Mouse (Mus musculus): Measurements from ENCODE around the gene Npc1l1.
A peak's percentile ranks its signal among the peaks of the same experiment; 100 is the strongest.

Npc1l1 gene

DNA sequence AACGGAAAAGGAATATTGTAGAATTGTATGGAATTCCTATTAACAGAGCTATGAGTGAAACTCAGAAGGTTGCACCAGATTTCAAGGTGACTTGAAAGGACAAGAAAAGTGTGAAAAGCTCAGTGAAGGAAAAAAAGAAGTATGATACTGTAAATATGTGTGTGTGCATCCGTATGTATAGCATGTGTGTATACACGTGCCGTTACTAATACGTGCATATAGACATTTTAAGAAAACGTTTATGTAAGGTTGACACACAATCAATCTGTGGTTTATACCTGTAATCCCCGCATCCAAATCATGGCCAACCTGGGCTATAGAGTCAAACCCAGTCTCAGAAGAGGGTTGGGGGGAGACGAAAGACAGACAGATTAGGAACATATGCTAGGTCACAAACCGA lies 29.4 kb downstream of the Npc1l1 start:
- DNase-seq, result no peak

DNA sequence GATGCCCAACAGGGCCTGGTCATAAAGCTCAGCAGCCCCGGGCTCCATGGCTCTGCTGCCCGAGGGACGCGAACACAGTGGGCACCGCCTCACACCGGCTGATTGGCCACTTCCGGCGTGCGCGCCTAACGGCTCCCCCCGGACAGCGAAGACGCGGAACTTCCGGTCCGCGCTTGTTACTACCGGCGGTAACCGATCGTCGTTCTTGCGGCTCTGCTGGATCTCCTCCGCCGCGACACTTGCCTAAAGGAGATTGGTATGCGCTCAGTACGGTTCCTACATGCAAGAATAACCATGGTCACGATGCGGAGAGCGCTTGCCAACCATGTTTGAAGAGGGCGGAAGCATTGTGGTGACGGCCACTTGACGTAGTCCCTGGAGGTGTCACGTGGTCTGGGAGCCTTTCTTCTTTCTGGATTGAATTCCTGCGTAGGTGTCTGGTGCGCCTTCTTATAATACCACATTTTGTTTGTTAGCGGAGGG lies 29.8 kb downstream of the Npc1l1 start, which contains the start of gene Nudcd3:
TSS of gene Nudcd3 (minus strand) at position 329 of the 483 bp plus-strand sequence.
- DNase-seq, result peak; percentile 99

DNA sequence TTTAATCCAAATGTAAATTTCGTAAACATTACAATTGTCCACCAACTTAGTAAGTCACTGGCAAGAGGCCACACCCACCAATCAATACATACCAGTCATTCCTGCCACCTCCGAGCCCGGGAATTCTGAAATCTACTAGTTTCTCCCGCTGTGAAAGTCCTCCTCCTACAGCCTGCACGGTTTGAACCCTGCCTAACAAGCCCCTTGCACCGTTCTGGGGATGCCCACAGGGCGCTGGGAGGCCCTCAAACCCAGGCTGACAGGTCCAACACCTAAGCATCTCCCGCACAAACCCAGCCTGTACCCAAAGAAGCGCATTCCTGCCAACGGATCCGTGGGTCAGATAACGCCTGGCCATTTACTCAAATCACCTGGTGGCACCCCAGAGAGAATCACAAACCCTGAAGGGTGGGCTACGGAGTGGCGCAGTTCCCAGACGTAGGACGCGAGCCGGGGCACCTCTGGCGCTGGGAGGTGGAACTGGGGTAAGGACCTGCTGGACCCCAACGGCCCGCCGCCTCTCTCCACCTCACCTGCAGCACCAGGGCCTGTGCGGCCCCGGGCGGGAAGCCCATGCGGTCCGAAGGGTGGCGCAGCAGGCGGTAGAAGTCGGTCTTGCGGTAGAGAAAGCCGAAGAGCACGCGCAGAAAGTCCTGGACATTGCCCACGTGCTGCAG lies 30.4 kb downstream of the Npc1l1 start, which contains the start of gene A730071L15Rik:
TSS of gene A730071L15Rik (plus strand) at position 620 of the 677 bp plus-strand sequence.
- no peak for DNase-seq

DNA sequence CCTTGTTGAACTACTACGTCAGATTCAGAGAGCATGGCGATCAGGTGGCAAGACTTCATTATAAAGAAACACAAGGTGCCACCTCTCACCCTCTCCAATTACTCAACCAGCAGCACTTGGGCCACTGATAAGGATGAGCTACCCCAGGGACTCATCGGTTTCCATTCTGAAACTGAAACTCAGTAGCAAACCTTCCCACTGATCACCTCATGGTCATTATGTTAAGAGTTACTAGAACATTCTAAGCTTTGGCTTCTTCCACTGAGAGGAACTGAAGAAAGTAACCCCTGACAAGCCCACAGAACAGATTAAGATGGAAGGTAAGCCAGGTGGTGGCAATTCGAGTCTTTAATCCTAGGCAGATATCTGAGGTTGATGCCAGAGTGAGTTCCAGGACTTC lies 31.5 kb downstream of the Npc1l1 start:
- DNase-seq, result no peak

DNA sequence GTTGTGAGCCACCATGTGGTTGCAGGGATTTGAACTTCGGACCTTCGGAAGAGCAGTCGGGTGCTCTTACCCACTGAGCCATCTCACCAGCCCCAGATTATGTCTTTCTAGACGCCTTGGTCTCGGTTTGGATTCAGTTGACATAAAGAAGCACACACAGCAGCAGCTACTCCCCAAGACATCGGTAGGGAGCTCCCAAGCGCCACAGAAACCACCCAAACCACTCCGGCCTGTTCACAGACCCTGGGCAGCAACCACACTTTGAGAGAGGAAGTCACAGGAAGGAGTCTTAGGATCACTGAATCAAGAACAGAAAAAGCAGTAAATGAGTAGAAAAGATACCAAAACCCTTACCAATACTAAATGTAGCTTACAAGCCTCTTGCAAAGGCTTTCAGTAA lies 33.2 kb downstream of the Npc1l1 start:
- DNase-seq, result no peak

DNA sequence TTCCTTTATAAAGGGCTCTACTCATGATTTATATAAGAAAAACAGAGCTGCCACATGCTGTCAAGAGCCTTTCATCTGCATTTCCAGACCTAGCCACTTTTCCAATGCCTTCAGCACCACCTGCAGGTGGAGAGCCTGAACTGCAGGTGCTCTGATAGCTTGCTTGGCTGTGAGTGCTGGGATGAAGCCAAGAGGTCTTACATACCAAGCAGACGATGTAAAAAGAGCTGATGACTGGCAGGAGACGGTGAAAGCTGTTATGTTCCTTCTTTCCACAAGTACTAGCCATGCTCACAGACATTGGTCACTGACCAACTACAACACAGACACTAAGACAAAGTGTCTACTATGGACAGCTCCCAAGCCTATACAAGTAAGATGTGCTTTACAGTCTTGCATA lies 42.1 kb downstream of the Npc1l1 start:
- peak; percentile 98 for DNase-seq

DNA sequence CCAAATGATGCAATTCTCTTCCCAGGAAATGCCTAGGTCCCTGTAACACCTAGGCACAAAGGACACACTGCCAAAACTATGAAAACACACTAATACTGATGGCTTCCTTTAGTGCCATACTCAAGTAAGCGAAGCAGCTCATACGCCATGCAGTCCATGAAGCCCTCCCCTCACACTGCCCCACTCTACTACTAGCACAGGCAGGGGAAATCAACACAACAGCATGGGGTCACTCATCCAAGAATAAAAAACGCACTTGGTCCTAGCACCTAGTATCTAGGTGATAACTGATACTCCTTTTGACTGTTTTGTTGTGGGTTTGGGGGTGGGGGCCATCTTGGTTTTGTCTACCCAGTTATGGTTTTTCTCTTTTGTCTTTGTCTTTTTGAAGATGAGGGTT lies 42.5 kb downstream of the Npc1l1 start:
- DNase-seq, result no peak

DNA sequence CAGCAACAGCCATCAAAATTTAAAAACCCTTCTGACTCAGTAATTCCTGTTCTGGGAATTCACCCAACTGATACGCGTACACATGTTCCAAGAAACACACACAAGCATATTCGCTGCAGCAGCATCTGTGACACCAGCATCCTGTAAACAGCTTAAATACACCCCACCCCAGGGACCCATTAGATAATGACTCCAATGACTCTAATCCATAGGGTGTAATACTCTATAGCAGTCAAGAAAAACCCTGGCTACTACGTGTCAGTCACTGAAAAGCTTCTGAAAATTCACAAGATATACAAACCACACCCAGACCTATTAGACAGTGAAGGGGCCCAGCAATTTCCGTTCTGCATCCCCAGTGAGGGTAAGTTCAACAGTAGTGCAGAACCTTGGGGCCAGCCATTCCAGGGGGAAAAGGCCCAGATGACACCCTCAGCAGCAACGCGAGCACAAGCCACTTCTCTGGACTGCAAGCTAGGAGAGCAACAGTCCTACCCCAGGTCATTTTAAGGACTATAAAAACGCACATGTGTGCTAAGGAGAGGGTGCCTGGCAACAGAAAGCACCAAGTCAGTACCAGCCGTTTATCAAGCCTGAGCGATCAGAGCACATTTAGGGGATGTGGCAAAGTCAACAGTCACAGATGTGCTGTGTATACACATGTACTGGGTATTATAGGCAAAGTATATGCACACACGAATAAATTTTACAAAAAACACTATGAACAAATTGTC lies 45.6 kb downstream of the Npc1l1 start:
- DNase-seq, result no peak

DNA sequence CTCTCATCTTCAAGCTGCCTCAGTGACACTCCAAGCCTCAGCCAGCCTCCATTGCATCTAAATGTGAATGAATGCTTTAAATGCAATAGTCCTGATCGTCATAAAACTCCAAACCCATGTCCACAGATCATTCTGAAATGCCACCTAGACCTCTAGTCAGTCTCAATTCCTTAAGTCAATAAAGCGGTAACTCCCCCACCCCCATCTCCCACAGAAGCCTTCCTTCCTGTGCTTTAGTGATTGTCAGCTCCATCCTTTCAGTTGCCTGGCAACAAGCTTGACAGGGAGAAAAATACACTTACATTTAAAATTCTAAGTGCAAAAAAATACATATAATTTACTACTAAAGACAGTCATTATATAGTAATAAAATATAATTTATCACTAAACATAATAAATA lies 46.7 kb downstream of the Npc1l1 start:
- DNase-seq, result no peak

DNA sequence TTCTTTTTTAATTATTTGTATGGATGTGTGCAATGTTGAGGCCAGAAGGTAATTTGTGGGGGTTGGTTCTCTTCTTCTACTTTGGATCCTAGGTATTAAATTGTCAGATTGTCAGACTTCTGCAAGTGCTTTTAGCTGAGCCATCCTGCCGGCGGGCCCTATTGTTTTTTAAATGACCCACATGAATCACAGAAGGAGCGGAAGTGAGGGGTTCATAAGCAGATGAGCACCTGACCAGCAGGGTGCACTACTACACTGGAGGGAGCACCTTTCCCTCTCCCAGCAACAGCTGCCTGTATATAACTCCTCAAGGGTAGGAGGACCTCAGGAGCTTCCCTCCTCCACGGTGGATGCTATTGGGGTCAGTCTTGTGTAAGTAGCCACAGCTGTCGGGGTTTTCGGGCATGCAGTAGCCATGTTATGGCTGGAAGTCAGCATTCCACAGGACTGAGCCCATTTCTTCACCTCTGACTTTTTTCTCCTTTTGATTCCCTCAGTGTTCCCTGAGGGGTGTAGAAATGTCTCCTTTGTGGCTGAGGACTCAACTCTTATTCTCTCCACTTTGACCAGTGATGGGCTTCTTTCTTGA lies 49.0 kb downstream of the Npc1l1 start:
- DNase-seq, result no peak

DNA sequence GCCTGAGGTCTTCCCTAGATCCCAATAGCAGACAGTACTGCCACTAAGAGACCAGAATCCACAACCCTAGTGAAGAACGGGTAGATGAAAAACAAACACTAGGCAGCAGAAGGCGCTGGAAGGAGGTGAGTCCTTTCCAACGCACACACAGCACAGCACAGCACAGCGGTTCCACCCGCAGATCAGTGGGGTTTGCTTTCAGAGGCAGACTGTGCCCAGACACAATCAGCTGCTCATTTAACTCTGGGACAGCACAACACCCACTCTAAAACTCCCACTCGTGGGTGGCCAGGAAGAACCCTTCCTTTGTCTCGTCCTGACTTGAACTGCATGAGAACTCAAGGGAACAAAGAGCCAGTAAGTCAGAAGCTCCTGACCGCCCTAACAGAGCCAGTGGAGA lies 50.7 kb downstream of the Npc1l1 start:
- DNase-seq, result no peak

DNA sequence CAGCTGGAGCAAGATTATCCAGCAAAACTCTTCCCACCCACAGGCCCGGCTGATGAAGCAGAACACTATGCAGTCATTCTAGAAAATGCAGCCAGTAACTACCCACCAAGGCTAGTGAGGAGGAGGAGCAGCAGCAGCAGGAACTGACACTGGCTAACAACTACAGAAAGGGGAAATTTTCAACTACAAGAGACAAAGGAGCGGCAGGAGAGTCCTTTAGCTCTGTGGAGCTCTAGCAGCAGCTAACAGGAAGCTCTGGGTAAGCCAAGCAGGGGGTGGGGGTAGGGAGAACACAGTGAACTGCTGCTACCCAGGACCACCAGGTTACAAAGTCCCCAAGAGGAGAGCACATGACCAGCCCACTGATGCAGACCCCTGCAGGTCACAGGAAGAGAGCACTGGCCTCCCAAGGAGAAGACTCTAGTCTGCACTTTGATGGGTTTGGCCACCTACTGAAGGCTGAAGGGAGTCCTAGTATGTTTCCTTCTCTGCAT lies 51.2 kb downstream of the Npc1l1 start:
- DNase-seq, result no peak

DNA sequence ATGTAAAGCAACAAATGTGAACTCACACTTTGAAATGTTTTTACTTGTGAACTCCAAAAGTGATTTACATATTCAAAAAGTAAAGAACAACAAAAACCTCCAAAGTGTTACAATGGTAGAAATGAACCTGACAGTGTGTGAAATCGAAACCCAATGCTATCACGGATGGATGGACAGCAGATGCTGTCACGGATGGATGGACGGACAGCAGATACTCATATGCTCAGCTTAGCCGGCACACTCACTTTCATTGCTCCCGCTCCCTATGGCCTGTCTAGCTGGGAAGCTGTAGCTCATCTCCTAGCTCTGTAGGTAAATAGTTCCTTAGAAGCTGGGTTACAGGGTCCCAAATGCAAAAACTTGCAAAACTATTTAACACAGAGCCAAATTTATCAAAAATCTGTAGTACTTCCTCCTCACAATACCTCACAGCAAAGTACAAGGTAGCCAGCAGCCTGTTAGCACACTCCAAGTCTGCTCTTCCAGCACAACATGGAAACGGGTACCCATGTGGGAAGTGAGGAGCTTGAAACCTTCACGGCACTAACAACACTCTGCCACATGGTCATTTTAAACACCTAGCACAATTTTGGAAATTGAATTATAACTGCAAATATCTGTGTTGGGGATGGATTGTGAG lies 52.0 kb downstream of the Npc1l1 start:
- DNase-seq, result no peak

DNA sequence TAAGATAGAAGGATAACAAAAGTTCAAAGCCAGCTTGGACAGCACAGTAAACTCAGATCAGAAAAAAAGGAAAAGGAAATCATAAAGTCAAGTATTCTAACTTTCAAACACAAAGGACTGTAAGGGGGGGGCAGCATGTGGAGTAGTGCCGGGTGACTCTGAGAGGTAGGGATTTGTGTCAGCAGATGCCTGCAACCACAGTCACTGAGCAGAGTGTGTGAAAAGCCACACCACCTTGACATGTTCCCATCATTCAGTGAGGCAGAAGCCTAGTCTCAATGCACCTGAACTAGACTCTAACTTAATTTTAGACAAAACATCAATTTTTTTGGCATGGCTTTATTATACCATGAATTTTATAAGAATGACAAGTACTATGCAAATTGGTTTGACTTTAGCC lies 54.4 kb downstream of the Npc1l1 start:
- no peak for DNase-seq

DNA sequence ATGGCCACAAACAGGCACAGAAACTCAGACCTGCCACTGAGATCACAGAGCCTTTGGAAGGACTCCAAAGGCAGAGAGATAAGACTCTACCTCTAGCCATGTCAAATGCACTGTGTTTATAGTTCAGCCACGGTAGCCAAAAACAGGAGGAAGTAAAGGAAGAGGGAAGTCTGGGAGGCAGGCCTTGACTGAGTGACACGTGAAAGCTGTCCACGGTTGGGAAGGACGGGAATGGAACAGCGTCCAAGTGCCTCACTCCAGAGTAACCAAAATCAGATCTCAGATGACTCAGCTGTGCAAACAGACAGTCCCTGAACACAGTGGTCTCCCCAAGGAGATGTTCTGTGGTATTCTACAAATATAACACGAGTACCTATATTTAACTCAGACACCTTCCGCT lies 55.2 kb downstream of the Npc1l1 start:
- peak; percentile 96 for DNase-seq

DNA sequence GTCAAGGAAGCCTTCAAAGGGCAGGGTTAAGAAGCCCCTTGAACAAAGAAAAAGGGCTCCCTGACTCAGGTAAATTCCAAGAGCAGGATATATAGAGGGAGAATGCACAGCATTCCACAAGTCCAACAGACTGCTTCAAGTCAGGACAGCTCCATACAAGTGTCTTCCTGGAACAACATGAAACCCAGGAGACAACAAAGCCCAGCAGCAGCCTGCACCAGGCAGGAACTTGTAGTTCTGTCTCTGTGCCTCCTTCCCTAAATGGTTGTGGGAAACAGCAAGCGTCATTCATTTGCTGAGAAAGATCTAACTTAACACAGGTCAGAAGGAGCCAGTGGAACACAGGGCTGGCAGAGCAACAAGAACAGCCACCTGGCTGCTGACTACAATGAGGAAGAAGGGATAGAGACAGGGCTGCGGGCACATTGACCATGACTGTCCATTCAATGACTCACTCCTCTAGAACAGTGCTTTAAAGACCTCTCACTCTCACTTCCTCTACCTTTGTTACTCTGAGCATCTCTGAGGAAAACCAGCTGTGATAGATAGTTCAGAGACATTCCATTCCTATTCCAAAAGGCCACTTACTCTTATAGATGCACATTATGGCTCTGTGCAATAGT lies 60.8 kb downstream of the Npc1l1 start:
- DNase-seq, result peak; percentile 74

DNA sequence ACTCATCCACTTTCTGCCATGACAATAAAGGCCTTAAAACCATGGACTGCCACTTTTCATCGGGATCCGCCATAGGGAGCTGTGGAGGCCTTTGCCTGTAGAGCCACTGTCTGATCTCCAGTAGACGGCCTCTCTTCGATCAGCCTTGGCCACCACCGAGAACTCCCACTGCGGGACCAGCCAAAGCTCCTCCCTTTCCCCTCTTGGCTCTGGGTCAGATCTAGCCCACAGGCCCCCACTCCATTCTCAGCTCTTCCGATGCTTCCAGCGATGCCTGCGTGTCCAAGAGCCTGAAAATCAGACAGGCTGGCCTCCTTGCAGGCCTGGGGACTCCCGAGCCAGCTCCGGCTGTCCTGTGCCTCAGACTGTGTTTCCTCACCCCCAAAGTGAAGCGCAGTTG lies 63.6 kb downstream of the Npc1l1 start:
- DNase-seq, result peak; percentile 86

DNA sequence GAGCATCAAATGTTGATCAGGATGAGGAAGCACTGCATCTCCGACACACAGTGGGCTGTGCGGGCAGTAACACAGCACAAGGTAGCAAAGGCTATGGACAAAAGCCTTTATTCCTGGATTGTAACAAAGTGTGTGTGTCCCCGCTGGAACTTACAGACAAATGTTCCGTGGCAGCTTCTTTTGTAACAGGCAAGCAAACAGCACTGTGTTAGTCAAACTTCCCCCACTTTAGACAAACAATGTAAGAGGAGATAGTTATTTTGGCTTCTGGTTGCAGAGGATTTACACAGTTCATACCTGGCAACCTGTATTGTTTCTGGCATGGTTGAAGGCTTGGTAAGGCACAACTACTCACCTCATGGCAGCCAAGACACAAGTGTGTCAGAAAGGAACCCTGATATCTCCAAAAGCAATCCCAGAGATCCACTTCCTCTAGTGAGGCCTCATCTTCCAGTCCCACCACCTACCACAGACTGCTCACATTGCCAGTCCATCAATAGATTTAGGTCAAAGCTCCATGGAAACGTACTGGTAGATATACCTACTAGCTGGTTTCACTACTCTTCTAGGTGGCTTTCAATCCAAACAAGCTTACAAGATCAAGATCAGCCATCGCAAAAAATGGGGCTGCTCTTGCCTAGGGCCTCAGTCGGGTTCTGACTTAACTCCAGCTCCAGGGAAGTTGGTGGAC lies 64.4 kb downstream of the Npc1l1 start:
- DNase-seq, result peak; percentile 79

DNA sequence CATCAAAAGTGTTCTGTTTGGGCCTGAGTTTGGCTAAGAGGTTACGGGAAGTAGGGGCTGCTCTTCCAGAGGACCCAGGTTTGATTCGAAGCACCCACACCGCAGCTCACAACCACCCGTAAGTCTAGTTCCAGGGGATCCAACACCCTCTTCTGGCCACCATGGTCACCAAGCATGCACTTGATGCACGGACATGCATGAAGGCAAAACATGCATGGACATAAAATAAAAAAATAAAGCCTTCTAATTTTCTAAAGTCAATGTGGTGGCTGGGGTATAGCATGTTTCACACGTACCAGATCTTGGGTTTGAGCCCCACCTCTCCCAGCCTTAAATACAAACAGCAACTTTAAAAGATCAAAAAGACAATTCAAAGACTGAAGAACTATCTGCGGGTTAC lies 65.2 kb downstream of the Npc1l1 start:
- peak; percentile 61 for DNase-seq

DNA sequence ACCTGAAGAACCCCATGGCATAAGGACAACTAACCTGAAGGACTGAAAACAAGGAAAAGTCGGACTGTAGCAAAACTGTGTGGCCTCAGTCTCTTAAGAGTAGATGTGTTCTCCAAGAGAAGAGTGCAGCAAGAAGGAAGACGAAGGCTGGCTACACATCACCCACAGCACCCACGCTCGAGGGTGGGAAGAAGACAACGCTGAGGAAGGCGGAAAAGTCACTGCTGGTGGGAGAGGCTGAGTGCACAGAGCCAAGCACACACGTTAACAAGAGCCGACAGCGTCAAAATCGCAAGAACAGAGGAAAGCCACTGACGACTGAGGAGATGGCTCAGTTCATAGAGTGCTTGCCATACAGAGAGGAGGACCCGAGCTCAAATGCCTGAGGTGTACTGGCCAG lies 66.2 kb downstream of the Npc1l1 start:
- peak; percentile 62 for DNase-seq

DNA sequence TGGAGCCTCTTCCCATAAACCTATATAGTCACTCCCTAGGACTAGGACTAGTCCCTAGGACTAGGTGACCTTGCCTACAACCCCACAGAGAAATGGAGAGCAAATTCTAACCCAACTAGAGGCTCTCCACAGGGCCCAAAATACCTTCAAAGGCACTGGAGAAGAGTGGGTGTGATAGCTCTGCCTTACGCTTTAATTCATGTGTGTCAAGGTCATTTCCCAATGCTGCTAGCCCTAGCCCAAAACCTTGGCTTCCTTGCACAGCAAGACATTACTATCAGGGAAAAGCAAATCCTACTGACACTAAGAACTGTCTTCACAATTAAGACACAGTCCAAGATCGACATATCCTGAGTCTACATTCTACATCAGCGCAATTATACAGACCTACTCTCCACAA lies 66.9 kb downstream of the Npc1l1 start:
- DNase-seq, result peak; percentile 21

DNA sequence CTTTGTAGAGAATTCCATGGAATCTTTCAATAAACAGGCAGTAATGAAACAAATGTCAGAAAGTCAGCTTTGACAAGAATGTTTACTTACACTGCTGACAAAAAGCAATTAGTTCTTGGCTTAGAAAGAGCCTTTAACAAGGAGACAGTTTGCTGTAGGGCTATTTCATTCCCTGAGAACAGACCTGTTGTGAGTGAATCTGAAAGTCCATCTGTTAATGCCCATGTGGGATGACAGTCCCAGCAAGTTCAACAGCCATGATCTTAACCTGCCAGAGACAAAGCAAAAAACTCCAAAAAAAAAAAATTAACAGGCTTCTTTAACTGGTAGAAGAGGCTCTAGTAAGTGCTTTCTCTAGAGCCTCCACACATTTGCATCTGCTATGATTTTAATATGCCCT lies 68.4 kb downstream of the Npc1l1 start:
- no peak for DNase-seq

Data from heart, adult 11 months (tissue).